Mouse (Mus musculus): ENCODE measurements around the gene Ttbk1. TPM values are rescaled to one million over a fixed set of nuclear protein-coding genes. Genes with fewer than 3 reads are reported as not detected.
A peak's percentile ranks its signal among the peaks of the same experiment; 100 is the strongest.

The Ttbk1 gene
- total RNA-seq, 2 experiments from 2014 or later: 3.3 to 4.6 TPM

DNA sequence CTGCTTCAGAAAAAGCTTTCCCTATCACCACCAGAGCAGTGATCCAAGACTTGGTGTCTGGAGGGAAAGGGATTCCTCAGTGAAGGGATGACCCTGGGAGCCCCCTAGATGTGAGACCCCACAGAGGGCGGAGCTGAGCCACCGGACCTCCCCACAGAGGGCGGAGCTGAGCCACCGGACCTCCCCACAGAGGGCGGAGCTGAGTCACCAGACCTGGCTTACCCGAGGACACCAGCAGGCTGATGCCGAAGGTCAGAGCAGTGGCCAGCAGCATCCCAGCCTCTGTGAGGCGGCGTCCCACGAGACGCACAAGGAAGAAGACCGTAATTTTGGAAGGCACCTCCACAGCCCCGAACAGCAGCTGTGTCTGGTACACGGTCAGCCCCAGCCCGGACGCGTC, 53.8 kb downstream of the Ttbk1 start:
- intact Hi-C loops (cut with DNase I; ENCODE audit: low total_unique reads): no loop called here
- DNase-seq: no peak

DNA sequence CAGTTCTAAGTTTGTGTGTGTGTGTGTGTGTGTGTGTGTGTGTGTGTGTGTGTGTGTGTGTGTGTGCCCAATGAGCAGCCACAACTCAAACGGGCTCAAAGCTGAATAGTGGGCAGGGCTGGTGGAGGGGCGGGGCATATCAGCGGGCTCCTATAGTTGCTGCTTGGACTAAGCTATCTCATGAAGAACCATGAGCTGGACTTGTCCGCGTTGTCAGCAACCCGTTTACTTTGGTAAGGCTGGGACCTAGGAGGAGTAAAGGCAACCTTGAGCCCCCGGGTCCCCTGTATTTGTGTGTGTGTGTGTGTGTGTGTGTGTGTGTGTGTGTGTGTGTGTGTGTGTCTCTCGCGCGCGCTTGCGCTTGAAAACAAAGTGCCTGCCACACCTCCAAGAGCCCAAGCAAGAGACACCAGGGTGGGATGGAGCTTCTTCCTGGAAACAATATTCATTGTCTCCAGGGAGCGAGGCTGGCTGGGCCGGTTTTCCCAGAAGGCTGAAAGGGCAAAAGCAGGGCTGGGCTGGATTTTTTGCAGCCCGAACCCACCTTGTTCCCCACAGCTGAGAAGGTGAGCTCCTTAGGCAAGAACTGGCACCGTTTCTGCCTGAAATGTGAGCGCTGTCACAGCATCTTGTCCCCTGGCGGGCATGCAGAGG, 58.6 kb downstream of the Ttbk1 start, which contains the start of gene Crip3:
Crip3 (plus strand) TSS at position 166 of the 654 bp plus-strand sequence.
- DNase-seq: no peak
- intact Hi-C loops (cut with DNase I; ENCODE audit: low total_unique reads): no loop called here

DNA sequence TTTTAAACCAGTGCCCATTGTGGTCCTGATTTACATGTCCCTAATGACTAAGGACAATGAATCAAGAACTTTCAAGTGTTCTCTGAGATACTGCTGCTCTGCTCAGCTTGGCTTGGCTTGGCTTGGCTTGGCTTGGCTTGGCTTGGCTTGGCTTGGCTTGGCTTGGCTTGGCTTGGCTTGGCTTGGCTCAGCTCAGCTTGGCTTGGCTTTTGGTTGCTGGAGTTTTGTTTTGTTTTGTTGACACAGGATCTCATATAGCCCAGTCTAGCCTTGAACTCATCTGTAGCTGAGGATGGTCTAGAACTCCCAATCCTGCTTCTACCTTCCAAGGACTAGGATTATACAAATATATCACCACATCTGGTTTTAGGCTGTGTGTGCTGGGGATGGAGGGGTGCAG, 61.0 kb downstream of the Ttbk1 start:
- DNase-seq: no peak
- intact Hi-C loops (cut with DNase I; ENCODE audit: low total_unique reads): no loop called here

DNA sequence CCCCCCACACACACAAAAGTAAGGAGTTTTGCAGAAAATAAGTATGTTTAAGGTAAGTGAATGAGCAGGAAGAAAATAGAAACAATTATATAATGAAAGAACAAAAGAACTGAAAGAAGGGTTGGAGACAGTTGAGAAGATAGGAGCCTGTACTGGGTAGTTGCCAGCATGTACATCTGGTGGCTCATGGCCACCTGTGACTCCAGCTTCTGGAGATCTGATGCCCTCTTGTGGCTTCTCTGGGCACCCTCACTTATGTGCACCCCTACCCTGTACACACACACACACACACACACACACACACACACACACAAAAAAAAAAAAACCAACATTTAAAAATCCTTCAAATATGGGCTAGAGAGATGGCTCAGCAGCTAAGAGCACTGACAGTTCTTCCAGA, 67.8 kb downstream of the Ttbk1 start:
- intact Hi-C loops (cut with DNase I; ENCODE audit: low total_unique reads): no loop called here
- no peak for DNase-seq

DNA sequence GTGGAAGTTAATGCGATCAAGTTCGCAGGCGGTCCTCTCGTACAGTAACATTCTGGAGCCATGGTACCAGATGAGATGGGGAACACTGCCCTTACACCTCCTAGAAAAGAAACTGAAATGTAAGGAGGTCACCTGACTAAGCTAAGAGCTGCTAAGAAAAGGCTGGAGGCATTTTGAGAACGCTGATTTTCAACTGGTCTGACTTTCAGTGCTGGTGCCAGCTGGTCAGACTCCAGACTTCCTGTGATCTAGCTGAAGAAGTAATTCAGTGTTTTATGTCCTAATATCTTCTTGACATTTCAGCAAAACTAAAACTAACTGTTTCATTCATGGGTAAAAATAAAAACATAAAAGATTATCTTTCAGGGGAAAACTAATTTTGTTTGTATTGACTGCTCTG, 68.8 kb downstream of the Ttbk1 start:
- peak; percentile 49 for DNase-seq
- intact Hi-C loops (cut with DNase I; ENCODE audit: low total_unique reads): no loop called here

DNA sequence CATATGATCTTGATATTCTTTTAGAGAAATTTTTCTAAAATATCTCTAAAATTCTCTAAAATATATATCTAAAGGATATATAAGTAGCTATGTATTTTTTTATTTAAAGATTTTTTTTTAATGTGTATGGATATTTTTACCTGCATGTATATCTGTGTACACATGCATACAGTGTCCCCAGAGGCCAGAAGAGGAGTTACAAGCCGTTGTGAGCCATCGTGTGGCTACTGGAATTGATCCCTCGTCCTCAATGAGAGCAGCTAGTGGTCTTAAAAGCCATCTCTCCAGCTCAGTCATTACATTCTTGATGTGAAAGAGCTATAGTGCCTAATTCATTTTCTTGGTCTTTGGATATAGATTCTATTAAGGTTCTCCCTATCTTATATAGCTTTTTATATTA, 79.0 kb downstream of the Ttbk1 start:
- no peak for DNase-seq
- intact Hi-C loops (cut with DNase I; ENCODE audit: low total_unique reads): no loop called here

DNA sequence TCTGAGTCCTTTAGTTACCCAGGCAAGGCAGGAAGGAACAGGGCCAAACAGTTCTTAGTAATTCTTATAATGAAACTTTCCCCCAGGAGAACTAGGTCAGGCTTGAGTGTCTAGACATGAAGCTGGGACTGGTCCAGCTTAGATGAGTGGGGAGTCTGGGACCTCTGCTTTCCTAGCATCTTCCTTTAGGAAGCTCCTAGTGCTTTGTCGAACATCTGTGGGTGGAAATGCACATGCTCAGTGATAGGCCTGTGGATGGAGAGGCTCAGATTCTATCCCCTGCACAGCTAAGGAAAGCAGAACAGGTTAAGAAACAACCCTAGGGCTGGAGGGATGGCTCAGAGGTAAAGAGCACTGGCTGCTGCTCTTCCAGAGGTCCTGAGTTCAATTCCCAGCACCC, 92.8 kb downstream of the Ttbk1 start:
- no peak for DNase-seq
- intact Hi-C loops (cut with DNase I; ENCODE audit: low total_unique reads): no loop called here

DNA sequence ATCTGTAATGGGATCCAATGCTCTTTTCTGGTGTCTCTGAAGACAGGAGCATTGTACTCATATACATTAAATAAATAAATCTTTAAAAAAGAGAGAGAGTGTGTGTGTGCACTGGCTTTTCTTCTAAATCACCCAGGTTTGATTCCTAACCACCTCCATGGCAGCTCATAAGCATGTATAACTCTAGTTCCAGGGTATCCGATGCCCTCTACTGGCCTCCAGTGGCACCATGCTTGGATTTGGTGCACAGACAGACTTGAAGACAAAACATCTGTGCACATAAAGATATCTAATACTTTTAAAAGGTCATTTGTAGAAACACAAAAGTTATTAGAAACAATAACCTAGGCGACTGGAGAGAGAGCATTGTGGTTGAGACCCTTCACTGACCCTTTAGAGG, 94.5 kb downstream of the Ttbk1 start:
- DNase-seq: no peak

More for the DNA sequence above, 94.5 kb downstream of the Ttbk1 start:
- intact Hi-C loops (cut with DNase I; ENCODE audit: low total_unique reads): no loop called here

Other genes with a start within 250 kb of the Ttbk1 start
- gene Polr1c, start 239.6 kb downstream of the Ttbk1 start, total RNA-seq (2021): 10 to 100 TPM; 14.5 to 15.1 TPM
- 10 to 100 TPM; 59.0 to 62.2 TPM for gene Yipf3, start 239.6 kb downstream of the Ttbk1 start, total RNA-seq (2021)
- under 1 TPM; 0.29 to 0.84 TPM for gene Lrrc73, start 234.1 kb downstream of the Ttbk1 start, total RNA-seq (2021)
- 10 to 100 TPM; 34.9 to 42.0 TPM for gene Tjap1, start 204.6 kb downstream of the Ttbk1 start, total RNA-seq (2021)
- under 1 TPM; 0.35 to 0.59 TPM for gene Dlk2, start 190.3 kb downstream of the Ttbk1 start, total RNA-seq (2021)
- gene Abcc10, start 159.3 kb downstream of the Ttbk1 start, total RNA-seq (2021): 1 to 10 TPM; 2.3 to 2.8 TPM
- gene Zfp318, start 103.9 kb downstream of the Ttbk1 start, total RNA-seq (2021): 10 to 100 TPM; 12.8 to 13.6 TPM
- gene Crip3, start 58.7 kb downstream of the Ttbk1 start, total RNA-seq (2021): 1 to 10 TPM in 1 of 2 experiments, under 1 TPM in 1; 0.78 to 1.7 TPM
- not detected for gene Slc22a7, start 49.2 kb downstream of the Ttbk1 start, total RNA-seq (2021)
- 1 to 10 TPM; 4.8 to 6.3 TPM for gene Dnph1, start 9.0 kb upstream of the Ttbk1 start, total RNA-seq (2021)
- gene Cul9, start 58.7 kb upstream of the Ttbk1 start, total RNA-seq (2021): 10 to 100 TPM in 1 of 2 experiments, 1 to 10 TPM in 1; 9.5 to 11.9 TPM
- gene Srf, start 68.5 kb upstream of the Ttbk1 start, total RNA-seq (2021): 10 to 100 TPM; 48.7 to 66.2 TPM
- gene Ptk7, start 141.8 kb upstream of the Ttbk1 start, total RNA-seq (2021): 1 to 10 TPM; 5.8 to 7.2 TPM
- 10 to 100 TPM; 13.7 to 14.9 TPM for gene Klc4, start 158.3 kb upstream of the Ttbk1 start, total RNA-seq (2021)
- 100 to 1,000 TPM; 102 to 107 TPM for gene Mrpl2, start 158.6 kb upstream of the Ttbk1 start, total RNA-seq (2021)
- 10 to 100 TPM; 20.1 to 25.5 TPM for gene Cul7, start 162.7 kb upstream of the Ttbk1 start, total RNA-seq (2021)
- 10 to 100 TPM in 1 of 2 experiments, 1 to 10 TPM in 1; 9.5 to 11.8 TPM for gene Rrp36, start 186.7 kb upstream of the Ttbk1 start, total RNA-seq (2021)
- gene Mea1, start 191.1 kb upstream of the Ttbk1 start, total RNA-seq (2021): 10 to 100 TPM; 46.2 to 57.6 TPM
- 100 to 1,000 TPM; 150 to 154 TPM for gene Klhdc3, start 193.2 kb upstream of the Ttbk1 start, total RNA-seq (2021)
- gene Ppp2r5d, start 217.4 kb upstream of the Ttbk1 start, total RNA-seq (2021): 10 to 100 TPM; 26.9 to 29.1 TPM
- 10 to 100 TPM; 10.1 to 11.2 TPM for gene Pex6, start 223.8 kb upstream of the Ttbk1 start, total RNA-seq (2021)
- under 1 TPM; 0.41 to 0.75 TPM for gene Gnmt, start 241.5 kb upstream of the Ttbk1 start, total RNA-seq (2021)

Data from gastrocnemius, postnatal 14 days (tissue).